Mouse (Mus musculus): Measurements from ENCODE around the gene Zdhhc11. TPM values are rescaled to one million over a fixed set of nuclear protein-coding genes. Genes with fewer than 3 reads are reported as not detected.
"Not testable (repeated sequence)": the region's sequence is repeated elsewhere in the genome, so short reads cannot be mapped to it uniquely, and the experiment has no call there.

Gene Zdhhc11
- polyA plus RNA-seq, 2 experiments = not detected

- no peak for DNase-seq (ENCODE audit: low read depth in 3 of 3, low spot score in 3 of 3)
- no peak for ATAC-seq (ENCODE audit: insufficient read depth)
- peaks cover 2 to 3% of the 10 kb centered on the region in 2 experiments; a peak in 1 of 4 replicates for H3K4me1 ChIP-seq (replicated peaks; ENCODE audit: control insufficient read depth in 2 of 2, insufficient read depth in 2 of 2, low read length in 1 of 2)
- H3K4me2 ChIP-seq (ENCODE audit: low read depth) = no peak overlapping the region
- no peak overlapping the region for H3K27ac ChIP-seq
- H3K9me3 ChIP-seq (ENCODE audit: control insufficient read depth, low read length) = no peaks in the 10 kb centered on the region
- no peak for TF ChIP-seq EP300 (IDR thresholded peaks at IDR 0.05; ENCODE audit: low read depth)
- no peak for TF ChIP-seq CTCF (IDR thresholded peaks at IDR 0.05; ENCODE audit: low read depth)
- no peak overlapping the region for H3K9ac ChIP-seq (replicated peaks)
- WGBS (ENCODE audit: insufficient replicate concordance) = 60% methylated on average over 6 of the region's 6 CpGs
- no peaks in the 10 kb centered on the region for H3K36me3 ChIP-seq (replicated peaks; ENCODE audit: control insufficient read depth, insufficient read depth, low read depth)
- H3K27me3 ChIP-seq (ENCODE audit: control insufficient read depth, insufficient read depth, low read length) = no peaks in the 10 kb centered on the region
- no peak overlapping the region for H3K4me3 ChIP-seq (ENCODE audit: insufficient read depth in 1 of 2, low read depth in 2 of 2, low read length in 2 of 2)
Observed at GRCm38 (mm10) chr13:74000961-74001360, 37.3 kb downstream of the Zdhhc11 start.

- H3K27ac ChIP-seq = no peak overlapping the region
- no peak overlapping the region for H3K4me2 ChIP-seq (ENCODE audit: low read depth)
- TF ChIP-seq EP300 (IDR thresholded peaks at IDR 0.05; ENCODE audit: low read depth) = no peak
- no peak for TF ChIP-seq CTCF (IDR thresholded peaks at IDR 0.05; ENCODE audit: low read depth)
- H3K9me3 ChIP-seq (ENCODE audit: control insufficient read depth, low read length) = no peaks in the 10 kb centered on the region
- 43% methylated on average over 4 of the region's 4 CpGs for WGBS (ENCODE audit: insufficient replicate concordance)
- ATAC-seq (ENCODE audit: insufficient read depth) = no peak
- no peak overlapping the region for H3K4me3 ChIP-seq (ENCODE audit: insufficient read depth in 1 of 2, low read depth in 2 of 2, low read length in 2 of 2)
- DNase-seq (ENCODE audit: low read depth in 3 of 3, low spot score in 3 of 3) = no peak
- no peak overlapping the region for H3K9ac ChIP-seq (replicated peaks)
- no peaks in the 10 kb centered on the region for H3K36me3 ChIP-seq (replicated peaks; ENCODE audit: control insufficient read depth, insufficient read depth, low read depth)
- peaks cover 2 to 3% of the 10 kb centered on the region in 2 experiments; a peak in 1 of 4 replicates for H3K4me1 ChIP-seq (replicated peaks; ENCODE audit: control insufficient read depth in 2 of 2, insufficient read depth in 2 of 2, low read length in 1 of 2)
- H3K27me3 ChIP-seq (ENCODE audit: control insufficient read depth, insufficient read depth, low read length) = no peaks in the 10 kb centered on the region
Observed at GRCm38 (mm10) chr13:74001492-74001891, 37.8 kb downstream of the Zdhhc11 start.

- H3K4me2 ChIP-seq (ENCODE audit: low read depth); DNase-seq (ENCODE audit: low read depth in 3 of 3, low spot score in 3 of 3); H3K9me3 ChIP-seq (ENCODE audit: control insufficient read depth, low read length); H3K27ac ChIP-seq; ATAC-seq (ENCODE audit: insufficient read depth); H3K4me3 ChIP-seq (ENCODE audit: insufficient read depth in 1 of 2, low read depth in 2 of 2, low read length in 2 of 2); H3K9ac ChIP-seq (replicated peaks); H3K4me1 ChIP-seq (replicated peaks; ENCODE audit: control insufficient read depth in 2 of 2, insufficient read depth in 2 of 2, low read length in 1 of 2); H3K36me3 ChIP-seq (replicated peaks; ENCODE audit: control insufficient read depth, insufficient read depth, low read depth): not testable (repeated sequence)
- 57% methylated on average over 4 of the region's 4 CpGs for WGBS (ENCODE audit: insufficient replicate concordance)
- H3K27me3 ChIP-seq (ENCODE audit: control insufficient read depth, insufficient read depth, low read length) = peaks cover 32% of the 10 kb centered on the region
Observed at GRCm38 (mm10) chr13:74006881-74007280, 43.2 kb downstream of the Zdhhc11 start.

- not testable (repeated sequence) for H3K4me1 ChIP-seq (replicated peaks; ENCODE audit: control insufficient read depth in 2 of 2, insufficient read depth in 2 of 2, low read length in 1 of 2); H3K9me3 ChIP-seq (ENCODE audit: control insufficient read depth, low read length); H3K4me3 ChIP-seq (ENCODE audit: insufficient read depth in 1 of 2, low read depth in 2 of 2, low read length in 2 of 2); H3K27ac ChIP-seq; H3K36me3 ChIP-seq (replicated peaks; ENCODE audit: control insufficient read depth, insufficient read depth, low read depth); ATAC-seq (ENCODE audit: insufficient read depth); H3K9ac ChIP-seq (replicated peaks); DNase-seq (ENCODE audit: low read depth in 3 of 3, low spot score in 3 of 3)
- 69% methylated on average over 2 of the region's 2 CpGs for WGBS (ENCODE audit: insufficient replicate concordance)
- Histone ChIP-seq H3K4me2 (ENCODE audit: low read depth) (peak overlapping the region; percentile 65; the same call in 1 of the 2 replicates), H3K27me3 (ENCODE audit: control insufficient read depth, insufficient read depth, low read length) (peaks cover 34% of the 10 kb centered on the region)
Observed at GRCm38 (mm10) chr13:74008216-74008615, 44.6 kb downstream of the Zdhhc11 start.

DNA sequence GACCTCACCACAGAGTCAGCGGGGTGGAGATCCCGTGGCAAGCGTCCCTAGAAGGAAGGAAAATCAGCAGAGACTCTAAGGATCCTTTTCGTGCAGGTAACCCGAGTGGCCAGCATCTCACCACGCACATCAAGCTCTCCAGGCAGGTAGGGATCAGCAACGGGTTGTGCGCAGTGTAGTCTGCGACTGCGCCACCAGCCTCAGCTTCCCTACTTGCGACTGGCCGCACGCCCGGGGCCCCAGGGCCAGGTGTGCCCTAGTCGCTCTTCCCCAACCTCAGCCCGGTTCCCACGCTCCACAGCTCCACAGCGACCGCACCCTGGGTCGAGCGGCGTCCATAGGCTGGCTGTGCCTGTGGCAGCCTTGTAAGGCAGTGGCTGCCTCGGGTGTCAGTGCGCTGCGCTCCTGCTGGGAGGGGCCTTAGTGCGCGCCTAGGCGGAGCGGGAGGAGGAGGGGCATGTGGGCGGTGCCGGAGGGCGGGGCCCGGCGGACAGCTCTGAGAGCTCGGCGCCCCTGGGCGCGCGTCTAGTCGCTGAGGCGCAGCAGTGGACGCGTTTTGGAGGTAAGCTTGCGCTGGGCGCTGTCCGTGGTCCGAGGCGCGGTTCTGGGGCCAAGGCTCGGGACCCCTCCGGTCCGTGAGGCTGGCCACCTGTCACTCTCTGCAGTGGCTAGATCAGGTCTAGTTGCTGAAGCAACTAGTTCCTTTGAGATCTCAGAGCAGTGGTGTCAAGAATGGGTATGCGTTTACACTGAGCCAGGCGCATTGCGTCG lies 45.5 kb downstream of the Zdhhc11 start, which contains the start of gene Tppp:
Gene Tppp, plus strand, starts transcription at position 460 of the 771 bp plus-strand sequence.
- H3K4me2 ChIP-seq (ENCODE audit: low read depth) = peak within 1 kb of the TSS; percentile 65
- H3K4me3 ChIP-seq (ENCODE audit: insufficient read depth in 1 of 2, low read depth in 2 of 2, low read length in 2 of 2) = peak within 1 kb of the TSS; percentile 36 to 55
- peaks cover 34% of the 10 kb centered on the region for H3K27me3 ChIP-seq (ENCODE audit: control insufficient read depth, insufficient read depth, low read length)
- H3K9ac ChIP-seq (replicated peaks) = peak within 1 kb of the TSS; percentile 41; the same call in 1 of the 2 replicates
- 2% methylated on average over 56 of the region's 56 CpGs for WGBS (ENCODE audit: insufficient replicate concordance)
- no peak for TF ChIP-seq EP300 (IDR thresholded peaks at IDR 0.05; ENCODE audit: low read depth)
- no peak; the same call in 1 of the 2 replicates for TF ChIP-seq CTCF (IDR thresholded peaks at IDR 0.05; ENCODE audit: low read depth)
- H3K4me1 ChIP-seq (replicated peaks; ENCODE audit: control insufficient read depth in 2 of 2, insufficient read depth in 2 of 2, low read length in 1 of 2) = peaks cover 3 to 7% of the 10 kb centered on the region in 2 experiments; a peak in 2 of 4 replicates
- peak; percentile 73 to 80 (median 73) for DNase-seq (ENCODE audit: low read depth in 3 of 3, low spot score in 3 of 3)
- no peak within 1 kb of the TSS for H3K27ac ChIP-seq
- ATAC-seq (ENCODE audit: insufficient read depth) = peak; percentile 94
- no peaks in the 10 kb centered on the region for H3K36me3 ChIP-seq (replicated peaks; ENCODE audit: control insufficient read depth, insufficient read depth, low read depth)
- H3K9me3 ChIP-seq (ENCODE audit: control insufficient read depth, low read length) = no peaks in the 10 kb centered on the region
